Mouse (Mus musculus) neural tube, embryonic 13.5 days (tissue): ENCODE measurements around the gene Cdc14b. TPM values are rescaled to one million over a fixed set of nuclear protein-coding genes. Genes with fewer than 3 reads are reported as not detected.

Experiments
- ATAC-seq: fragments of 200-750 bp; cut with Nextera tagmentation; 2 replicates; pipeline ENCODE4 v1.8.0; 2017; ENCODE audit warnings: low read depth, mild to moderate bottlenecking, moderate TSS enrichment, moderate library complexity
- H3K27ac ChIP-seq: fragments of 300-500 bp; sonication (generic); replicated peaks from 2 replicates; pipeline ENCODE4 v1.5.1; 2015; ENCODE audit warnings: moderate library complexity, mild to moderate bottlenecking, inconsistent platforms
- H3K27me3 ChIP-seq: fragments of 300-500 bp; sonication (generic); 2 replicates; pipeline ENCODE4 v1.6.1; 2015; ENCODE audit warnings: mild to moderate bottlenecking, inconsistent platforms
- H3K36me3 ChIP-seq: fragments of 300-500 bp; sonication (generic); 2 replicates; pipeline ENCODE4 v1.6.1; 2015; ENCODE audit warnings: mild to moderate bottlenecking, inconsistent platforms
- H3K4me1 ChIP-seq: fragments of 300-500 bp; sonication (generic); replicated peaks from 2 replicates; pipeline ENCODE4 v1.6.1; 2015; ENCODE audit warnings: inconsistent platforms
- H3K4me2 ChIP-seq: fragments of 300-500 bp; sonication (generic); 2 replicates; pipeline ENCODE4 v1.6.1; 2015; ENCODE audit warnings: inconsistent platforms, mild to moderate bottlenecking, moderate library complexity
- H3K4me3 ChIP-seq: fragments of 300-500 bp; sonication (generic); 2 replicates; pipeline ENCODE4 v1.5.1; 2015; ENCODE audit warnings: mild to moderate bottlenecking, inconsistent platforms
- H3K9ac ChIP-seq: fragments of 300-500 bp; sonication (generic); 2 replicates; pipeline ENCODE4 v1.6.1; 2015; ENCODE audit warnings: moderate library complexity, mild to moderate bottlenecking, inconsistent platforms
- H3K9me3 ChIP-seq: fragments of 300-500 bp; sonication (generic); 2 replicates; pipeline ENCODE4 v1.6.1; 2016; ENCODE audit warnings: inconsistent platforms
- WGBS: fragments of 180-500 bp; shearing (Covaris S2); methylation state at CpG from one replicate; pipeline ENCODE4 v1.1.7; 2015; 5-methylcytosine and 5-hydroxymethylcytosine counted together
- polyA plus RNA-seq: library from polyadenylated mRNA; unstranded; fragments of >200 nt; fragmentation: Nextera tagmentation; extraction: Ambion mirVana; gene quantifications from 2 replicates; pipeline ENCODE4 v1.2.1, GENCODE M21; 2015

Cdc14b gene
- polyA plus RNA-seq, 1 experiment from 2014 or later: 3.4 TPM

DNA sequence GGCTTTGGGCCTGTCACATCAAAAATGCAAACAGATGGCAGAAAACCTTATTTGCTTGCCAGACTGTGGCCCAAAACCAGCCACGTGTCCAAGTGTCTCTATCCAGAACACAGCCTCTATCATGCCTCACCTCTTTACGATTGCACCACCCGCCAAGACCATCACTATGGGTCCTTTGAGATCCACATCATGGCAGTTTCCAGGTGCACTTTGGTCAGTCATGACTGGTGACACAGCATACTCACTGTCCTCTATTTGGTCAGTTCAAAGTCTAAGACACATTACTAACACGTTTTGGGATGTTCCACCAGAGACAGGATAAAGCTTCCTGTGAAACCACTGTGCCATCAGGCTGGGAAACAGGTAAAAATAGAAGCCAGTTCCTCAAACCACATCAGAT, 91.5 kb downstream of the Cdc14b start:
- Histone ChIP-seq H3K9me3 (no peaks in the 10 kb centered on the region), H3K36me3 (peaks cover 68% of the 10 kb centered on the region), H3K9ac (no peak overlapping the region), H3K4me3 (no peak overlapping the region), H3K27me3 (no peaks in the 10 kb centered on the region), H3K27ac (no peak overlapping the region), H3K4me2 (no peak overlapping the region), H3K4me1 (no peaks in the 10 kb centered on the region)
- no peak for ATAC-seq
- WGBS: 86% methylated on average over 4 of the region's 4 CpGs

DNA sequence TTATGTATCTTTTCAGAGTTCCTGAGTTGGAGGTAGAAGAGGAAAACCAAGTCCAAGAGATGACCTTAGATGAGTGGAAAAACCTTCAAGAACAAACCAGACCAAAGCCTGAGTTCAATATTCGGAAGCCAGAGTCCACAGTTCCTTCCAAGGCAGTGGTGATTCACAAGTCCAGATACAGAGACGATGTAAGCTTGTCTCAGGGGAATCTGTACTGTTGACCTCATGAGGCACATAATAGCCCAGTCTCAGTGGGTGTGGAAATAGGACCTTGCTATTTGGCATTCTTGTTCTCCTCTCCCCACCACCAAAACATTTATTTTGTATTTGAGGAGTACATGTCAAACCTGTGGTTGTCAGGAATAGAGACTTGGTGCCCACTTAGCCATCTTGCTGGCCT, 93.0 kb downstream of the Cdc14b start:
- Histone ChIP-seq H3K9ac (no peak overlapping the region), H3K4me1 (no peaks in the 10 kb centered on the region), H3K27me3 (no peaks in the 10 kb centered on the region), H3K4me2 (no peak overlapping the region), H3K9me3 (no peaks in the 10 kb centered on the region), H3K4me3 (no peak overlapping the region), H3K27ac (no peak overlapping the region), H3K36me3 (peaks cover 83% of the 10 kb centered on the region)
- 84% methylated on average over 2 of the region's 2 CpGs for WGBS
- ATAC-seq: no peak

DNA sequence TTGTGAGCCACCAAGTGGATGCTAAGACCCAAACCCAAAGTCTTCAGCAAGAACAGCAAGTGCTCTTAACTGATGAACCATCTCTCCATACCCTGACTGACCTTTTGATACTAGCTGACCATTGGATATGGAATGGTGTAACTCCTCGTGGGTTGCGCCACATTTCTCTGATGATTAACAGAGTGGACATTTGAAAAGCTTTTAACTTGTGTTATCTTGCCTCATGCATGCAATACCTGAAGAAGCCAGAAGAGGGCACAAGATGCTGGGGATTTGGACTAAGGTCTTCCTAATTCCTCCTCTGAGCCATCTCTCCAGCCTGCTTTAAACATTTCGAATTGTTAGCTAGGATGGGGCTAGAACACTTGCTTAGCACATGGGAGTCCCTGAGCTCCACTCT, 94.2 kb downstream of the Cdc14b start:
- Histone ChIP-seq H3K9me3 (no peaks in the 10 kb centered on the region), H3K4me1 (no peaks in the 10 kb centered on the region), H3K4me2 (no peak overlapping the region), H3K27ac (no peak overlapping the region), H3K36me3 (peaks cover 84% of the 10 kb centered on the region), H3K4me3 (no peak overlapping the region), H3K9ac (no peak overlapping the region), H3K27me3 (no peaks in the 10 kb centered on the region)
- WGBS: 79% methylated on average over 3 of the region's 3 CpGs
- ATAC-seq: no peak

DNA sequence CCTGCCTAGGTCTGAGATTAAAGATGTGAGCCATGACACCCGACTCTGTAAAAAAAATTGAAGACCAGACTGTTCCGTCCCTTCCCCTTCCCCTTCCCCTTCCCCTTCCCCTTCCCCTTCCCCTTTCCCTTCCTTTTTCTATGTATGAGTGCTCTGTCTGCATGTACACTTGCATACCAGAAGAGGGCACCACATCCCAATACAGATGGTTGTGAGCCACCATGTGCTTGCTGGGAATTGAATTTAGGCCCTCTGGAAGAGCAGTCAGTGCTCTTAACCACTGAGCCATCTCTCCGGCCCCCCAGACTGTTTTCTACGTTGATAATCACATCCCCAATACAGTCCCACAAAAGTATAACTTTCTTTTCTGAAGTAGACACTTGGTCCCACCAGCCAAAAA, 94.8 kb downstream of the Cdc14b start:
- no peaks in the 10 kb centered on the region for H3K9me3 ChIP-seq
- no peak overlapping the region for H3K27ac ChIP-seq
- ATAC-seq: no peak
- H3K27me3 ChIP-seq: no peaks in the 10 kb centered on the region
- H3K4me3 ChIP-seq: no peak overlapping the region
- no peaks in the 10 kb centered on the region for H3K4me1 ChIP-seq
- 89% methylated on average over 4 of the region's 4 CpGs for WGBS
- H3K36me3 ChIP-seq: peaks cover 82% of the 10 kb centered on the region
- H3K9ac ChIP-seq: no peak overlapping the region
- no peak overlapping the region for H3K4me2 ChIP-seq

DNA sequence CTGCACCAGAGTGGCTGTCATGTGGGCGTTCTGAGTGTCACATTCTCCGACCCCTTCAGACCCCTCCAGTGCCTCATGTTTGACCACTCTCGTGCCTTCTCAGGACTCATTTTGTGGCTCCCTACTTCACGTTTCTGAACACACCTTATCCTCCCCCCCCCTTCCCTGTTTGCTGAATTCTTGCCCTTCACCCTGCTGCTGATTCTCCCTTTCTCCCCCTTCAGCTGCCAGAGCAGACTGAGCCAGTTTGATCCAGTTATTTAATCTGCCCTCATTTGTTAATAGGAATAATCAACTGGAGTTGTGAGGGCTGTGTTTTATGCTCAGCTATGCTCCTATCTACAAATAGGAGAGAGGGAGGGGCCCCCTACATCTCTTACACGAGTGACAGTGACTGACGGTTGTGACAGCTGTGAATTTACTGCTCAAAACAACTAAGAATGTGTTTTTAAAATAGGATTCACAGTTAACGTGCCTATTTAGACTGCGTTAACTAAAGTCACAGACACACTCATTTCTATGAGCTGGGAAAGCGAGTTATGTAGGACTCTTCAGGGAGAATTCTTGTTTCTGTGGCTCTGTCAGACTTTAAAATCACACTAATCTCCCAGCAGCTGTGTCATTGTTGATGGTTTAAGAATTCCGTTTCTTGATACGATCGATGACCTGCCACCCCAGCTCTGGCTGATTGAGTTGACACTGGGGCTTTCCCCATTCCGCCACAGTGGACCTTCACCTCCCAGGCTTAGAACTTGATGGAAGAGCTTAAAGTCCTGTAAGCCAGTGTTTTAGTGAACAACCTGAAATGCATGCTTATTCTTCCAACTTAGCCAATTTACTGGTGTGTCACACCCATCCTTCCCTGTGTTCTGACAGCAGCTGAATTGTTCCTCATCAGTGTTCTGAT, 96.1 kb downstream of the Cdc14b start:
- no peak overlapping the region for H3K9ac ChIP-seq
- 85% methylated on average over 13 of the region's 13 CpGs for WGBS
- no peak for ATAC-seq

DNA sequence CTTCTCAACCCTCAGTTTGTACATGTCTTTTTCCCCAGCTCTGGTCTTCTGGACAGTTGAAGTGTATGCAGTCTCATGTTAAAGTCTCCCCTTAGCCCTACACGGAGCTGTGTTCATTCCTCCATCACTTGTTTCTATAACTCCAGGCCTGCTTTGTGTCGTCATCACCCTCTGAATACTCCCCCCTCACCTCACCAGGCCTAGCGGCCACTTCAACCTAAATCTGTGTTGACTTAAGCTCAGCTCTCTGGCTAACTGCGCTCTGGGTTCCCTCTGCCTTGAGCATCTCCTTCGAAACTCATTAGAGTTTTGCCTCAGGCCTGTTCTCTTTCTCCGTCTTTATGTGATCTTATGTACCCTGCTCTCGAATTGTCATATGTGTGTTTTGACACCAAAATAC, 97.1 kb downstream of the Cdc14b start:
- H3K9me3 ChIP-seq: 0 out of 2 replicates have a peak, but pooled peaks cover 3% of the 10 kb centered on the region

More for the DNA sequence above, 96.1 kb downstream of the Cdc14b start:
- H3K9me3 ChIP-seq: no peaks in the 10 kb centered on the region
- H3K4me1 ChIP-seq: no peaks in the 10 kb centered on the region
- no peaks in the 10 kb centered on the region for H3K27me3 ChIP-seq
- H3K4me3 ChIP-seq: no peak overlapping the region
- H3K27ac ChIP-seq: no peak overlapping the region
- H3K4me2 ChIP-seq: no peak overlapping the region
- peaks cover 80% of the 10 kb centered on the region for H3K36me3 ChIP-seq

DNA sequence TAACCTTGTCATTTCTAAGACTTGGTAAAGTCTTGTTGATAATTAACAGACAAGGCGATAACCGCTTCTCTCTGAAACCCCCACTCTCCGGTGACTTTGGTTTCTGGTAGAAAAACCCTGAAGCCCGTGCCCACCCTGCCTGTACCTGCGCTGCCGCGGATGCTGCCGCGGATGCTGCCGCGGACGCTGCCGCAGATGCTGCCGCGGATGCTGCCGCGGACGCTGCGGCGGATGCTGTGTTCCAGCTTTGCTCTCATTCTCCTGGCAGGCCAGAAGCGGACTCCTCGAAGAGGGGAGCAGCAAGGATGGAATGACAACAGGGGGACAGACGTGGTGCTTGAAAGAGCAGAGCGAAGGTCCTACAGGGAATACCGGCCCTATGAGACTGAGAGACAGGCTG, 105.3 kb downstream of the Cdc14b start:
- WGBS: 97% methylated on average over 25 of the region's 25 CpGs
- peaks cover 84% of the 10 kb centered on the region for H3K36me3 ChIP-seq

More for the DNA sequence above, 97.1 kb downstream of the Cdc14b start:
- peaks cover 81% of the 10 kb centered on the region for H3K36me3 ChIP-seq
- no peak overlapping the region for H3K9ac ChIP-seq
- H3K27me3 ChIP-seq: no peaks in the 10 kb centered on the region
- no peak overlapping the region for H3K4me2 ChIP-seq
- no peak overlapping the region for H3K27ac ChIP-seq
- no peaks in the 10 kb centered on the region for H3K4me1 ChIP-seq
- WGBS: 87% methylated on average over 7 of the region's 7 CpGs
- no peak for ATAC-seq
- H3K4me3 ChIP-seq: no peak overlapping the region

DNA sequence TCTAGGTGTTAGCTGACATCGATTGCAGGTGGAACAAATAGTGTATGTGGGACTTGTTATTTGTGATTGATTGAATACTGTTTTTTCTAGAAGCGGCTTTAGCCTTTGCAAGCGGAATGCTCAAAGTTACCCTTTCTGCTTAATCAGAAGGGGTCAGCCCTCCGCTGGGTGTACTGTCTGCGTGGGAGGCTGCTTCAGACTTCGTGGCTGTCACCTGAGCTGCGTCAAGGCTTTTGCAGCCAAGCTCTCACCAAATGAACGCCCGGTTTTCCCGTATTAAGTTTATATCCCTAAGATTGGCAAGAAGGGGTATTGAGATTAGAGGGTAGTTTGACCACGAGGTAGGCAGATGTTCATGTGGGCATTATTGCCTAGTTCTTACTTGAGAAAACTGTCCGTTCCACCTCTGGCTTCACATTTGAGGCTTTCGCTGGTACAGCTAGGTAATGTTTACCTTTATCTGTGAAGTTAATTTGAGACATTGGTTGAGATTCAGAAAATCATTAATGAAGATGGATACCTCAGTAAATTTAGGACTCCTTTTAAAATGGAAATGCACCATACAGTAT, 111.9 kb downstream of the Cdc14b start:
- Histone ChIP-seq H3K27me3 (no peaks in the 10 kb centered on the region), H3K27ac (no peak overlapping the region), H3K4me1 (peaks cover 19% of the 10 kb centered on the region), H3K4me2 (peak overlapping the region; percentile 96), H3K9me3 (peaks cover 20% of the 10 kb centered on the region), H3K4me3 (peak overlapping the region; percentile 86), H3K9ac (peak overlapping the region; percentile 92), H3K36me3 (peaks cover 19% of the 10 kb centered on the region)
- WGBS: 24% methylated on average over 13 of the region's 13 CpGs
- no peak for ATAC-seq

More for the DNA sequence above, 105.3 kb downstream of the Cdc14b start:
- Histone ChIP-seq H3K4me1 (no peaks in the 10 kb centered on the region), H3K4me2 (no peak overlapping the region), H3K9ac (no peak overlapping the region), H3K27ac (no peak overlapping the region), H3K27me3 (no peaks in the 10 kb centered on the region), H3K9me3 (peaks cover 69% of the 10 kb centered on the region), H3K4me3 (no peak overlapping the region)
- ATAC-seq: no peak

DNA sequence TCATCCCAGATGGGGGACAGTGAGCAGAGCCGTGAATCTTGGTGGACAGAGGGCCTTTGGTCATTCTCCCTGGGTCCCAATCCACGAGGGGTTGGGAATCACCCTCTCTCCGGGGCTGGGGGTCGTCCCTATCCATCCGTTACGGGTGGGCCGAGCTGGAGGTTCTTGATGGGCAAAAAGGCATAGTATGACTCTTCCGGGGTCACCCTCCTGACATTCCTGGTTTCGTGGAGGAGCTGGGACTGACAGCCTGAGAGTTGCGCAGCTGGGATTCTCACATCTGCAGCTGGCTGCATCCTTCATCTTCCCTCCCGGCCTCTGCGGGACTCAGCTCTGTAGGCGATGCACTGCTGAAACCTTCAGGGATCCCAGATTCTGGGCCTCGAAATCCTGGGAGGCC, 112.5 kb downstream of the Cdc14b start:
- Histone ChIP-seq H3K27me3 (no peaks in the 10 kb centered on the region; the same call in 1 of the 2 replicates), H3K4me3 (peak overlapping the region; percentile 86), H3K36me3 (peaks cover 16% of the 10 kb centered on the region), H3K9ac (peak overlapping the region; percentile 92), H3K4me2 (peak overlapping the region; percentile 96), H3K27ac (no peak overlapping the region), H3K4me1 (peaks cover 19% of the 10 kb centered on the region), H3K9me3 (peaks cover 19% of the 10 kb centered on the region)
- WGBS: under 1% methylated on average over 14 of the region's 14 CpGs
- peak; percentile 20 for ATAC-seq

DNA sequence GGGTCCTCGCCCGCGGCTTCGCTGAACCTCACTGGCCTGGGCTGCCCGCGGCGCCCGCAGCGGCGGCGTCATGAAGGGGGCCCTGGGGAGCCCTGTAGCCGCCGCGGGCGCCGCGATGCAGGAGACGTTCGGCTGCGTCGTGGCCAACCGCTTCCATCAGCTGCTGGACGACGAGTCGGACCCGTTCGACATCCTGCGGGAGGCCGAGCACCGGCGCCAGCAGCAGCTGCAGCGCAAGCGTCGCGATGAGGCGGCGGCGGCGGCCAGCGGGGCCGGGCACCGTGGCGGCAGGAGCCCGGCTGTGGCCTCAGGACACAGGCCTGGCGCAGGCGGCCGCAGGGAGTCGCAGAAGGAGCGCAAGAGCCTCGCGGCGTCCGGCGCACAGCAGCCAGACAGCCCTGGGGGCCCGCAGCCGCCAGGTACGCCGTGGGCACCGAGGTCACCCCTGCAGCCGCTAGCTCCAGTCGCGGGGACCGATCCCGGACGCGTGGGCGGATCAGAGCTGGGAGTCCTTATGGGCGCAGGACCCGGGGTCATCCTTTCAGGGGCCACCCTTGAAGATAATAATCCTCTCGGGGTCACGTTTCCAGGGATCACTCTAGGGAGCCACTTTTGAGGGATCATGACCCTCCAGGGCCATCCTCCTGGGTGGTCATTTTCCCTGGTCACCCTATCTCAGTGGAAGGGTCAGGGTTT, 113.0 kb downstream of the Cdc14b start:
- peak; percentile 71 for ATAC-seq
- H3K4me3 ChIP-seq: peak overlapping the region; percentile 86
- H3K4me1 ChIP-seq: peaks cover 19% of the 10 kb centered on the region
- H3K9ac ChIP-seq: peak overlapping the region; percentile 92
- peak overlapping the region; percentile 90 for H3K27ac ChIP-seq
- peaks cover 12% of the 10 kb centered on the region for H3K36me3 ChIP-seq
- peaks cover 13% of the 10 kb centered on the region for H3K9me3 ChIP-seq
- under 1% methylated on average over 71 of the region's 71 CpGs for WGBS
- H3K27me3 ChIP-seq: no peaks in the 10 kb centered on the region; the same call in 1 of the 2 replicates
- H3K4me2 ChIP-seq: peak overlapping the region; percentile 96

DNA sequence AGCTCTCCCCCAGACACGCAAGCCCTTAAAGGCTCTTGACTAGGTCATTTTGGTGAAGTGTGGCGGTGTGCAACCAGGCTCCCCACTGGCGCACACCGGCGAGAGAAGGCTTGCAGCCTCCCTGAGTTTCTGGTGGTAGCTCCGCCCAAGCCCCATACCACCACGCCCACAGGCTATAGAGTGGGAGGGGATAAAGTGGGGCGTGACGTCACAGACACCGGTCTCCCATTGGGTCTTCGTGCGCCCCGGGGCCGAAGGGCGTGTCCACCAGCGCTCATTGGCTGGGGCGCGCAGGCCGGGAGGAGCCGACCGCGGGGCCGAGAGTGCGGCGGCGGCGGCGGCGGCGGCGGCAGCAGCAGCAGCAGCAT, 113.6 kb downstream of the Cdc14b start, which contains the start of gene Habp4:
Gene Habp4, plus strand, starts transcription at position 277 of the 368 bp plus-strand sequence.
- Histone ChIP-seq H3K36me3 (peaks cover 7% of the 10 kb centered on the region), H3K4me2 (peak within 1 kb of the TSS; percentile 96), H3K4me1 (peaks cover 19% of the 10 kb centered on the region), H3K27me3 (no peaks in the 10 kb centered on the region; the same call in 1 of the 2 replicates), H3K27ac (peak within 1 kb of the TSS; percentile 90), H3K4me3 (peak within 1 kb of the TSS; percentile 86), H3K9me3 (peaks cover 8% of the 10 kb centered on the region), H3K9ac (peak within 1 kb of the TSS; percentile 92)
- under 1% methylated on average over 31 of the region's 31 CpGs for WGBS
- peak; percentile 98 for ATAC-seq

DNA sequence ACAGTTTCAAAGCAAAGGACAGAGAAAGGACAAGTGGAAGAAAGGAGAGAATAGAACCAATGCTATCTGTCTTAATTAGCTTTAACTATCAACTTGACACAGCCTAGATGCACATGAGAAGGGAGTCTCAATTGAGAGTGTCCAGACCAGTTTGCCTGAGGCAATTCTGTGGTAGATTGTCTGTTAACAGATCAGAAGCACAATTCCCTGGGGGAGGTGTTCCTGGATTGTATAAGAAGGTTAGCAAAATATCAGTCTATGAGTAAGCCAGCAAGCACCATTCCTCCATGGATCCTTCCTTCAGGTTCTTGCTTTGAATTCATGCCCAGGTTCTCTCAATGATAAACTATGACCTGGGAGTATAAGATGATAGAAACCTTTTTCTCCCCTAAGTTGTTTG, 118.1 kb downstream of the Cdc14b start:
- Histone ChIP-seq H3K27me3 (no peaks in the 10 kb centered on the region; the same call in 1 of the 2 replicates), H3K9ac (no peak overlapping the region), H3K9me3 (no peaks in the 10 kb centered on the region), H3K4me2 (no peak overlapping the region), H3K36me3 (no peaks in the 10 kb centered on the region), H3K4me1 (peaks cover 5% of the 10 kb centered on the region), H3K27ac (no peak overlapping the region), H3K4me3 (no peak overlapping the region)
- ATAC-seq: no peak
